Mouse (Mus musculus): Measurements from ENCODE around the gene Emc1. TPM values are rescaled to one million over a fixed set of nuclear protein-coding genes. Genes with fewer than 3 reads are reported as not detected.

The Emc1 gene
- polyA plus RNA-seq, 1 experiment from 2014 or later: 11.9 TPM

- no peak overlapping the region for H3K9ac ChIP-seq (ENCODE audit: low read length)
- TF ChIP-seq EP300 (optimal IDR thresholded peaks at IDR 0.05): no peak
- TF ChIP-seq CTCF (IDR thresholded peaks at IDR 0.05; ENCODE audit: low read depth): no peak
- H3K36me3 ChIP-seq (ENCODE audit: control insufficient read depth, insufficient read depth, low read length): no peaks in the 10 kb centered on the region; the same call in 1 of the 2 replicates
- no peaks in the 10 kb centered on the region for H3K27me3 ChIP-seq (ENCODE audit: control insufficient read depth, insufficient read depth, low read length)
- peaks cover 2% of the 10 kb centered on the region; the same call in 1 of the 2 replicates for H3K4me1 ChIP-seq (replicated peaks; ENCODE audit: control insufficient read depth, insufficient read depth)
- DNase-seq (ENCODE audit: low spot score) (peak; percentile 70), ATAC-seq (ENCODE audit: low FRiP score, low TSS enrichment) (peak; percentile 43; the same call in 1 of the 2 replicates)
- WGBS: 62% methylated on average over 7 of the region's 7 CpGs
- H3K4me2 ChIP-seq (replicated peaks; ENCODE audit: low read depth): no peak overlapping the region
- H3K27ac ChIP-seq (replicated peaks): no peak overlapping the region
- no peak overlapping the region for H3K4me3 ChIP-seq (ENCODE audit: low read depth, low read length)
- H3K9me3 ChIP-seq (ENCODE audit: control insufficient read depth, low read length): no peaks in the 10 kb centered on the region
Observed at GRCm38 (mm10) chr4:139341556-139342233, 10.7 kb upstream of the Emc1 start.

GRCm38 (mm10) chr4:139343718-139344117 is 8.7 kb upstream of the Emc1 start:
- no peak for ATAC-seq (ENCODE audit: low FRiP score, low TSS enrichment)
- Histone ChIP-seq H3K4me3 (ENCODE audit: low read depth, low read length) (no peak overlapping the region), H3K4me1 (replicated peaks; ENCODE audit: control insufficient read depth, insufficient read depth) (no peaks in the 10 kb centered on the region), H3K27ac (replicated peaks) (no peak overlapping the region), H3K9me3 (ENCODE audit: control insufficient read depth, low read length) (no peaks in the 10 kb centered on the region), H3K36me3 (ENCODE audit: control insufficient read depth, insufficient read depth, low read length) (peaks cover 5% of the 10 kb centered on the region; the same call in 1 of the 2 replicates), H3K27me3 (ENCODE audit: control insufficient read depth, insufficient read depth, low read length) (no peaks in the 10 kb centered on the region), H3K9ac (ENCODE audit: low read length) (no peak overlapping the region), H3K4me2 (replicated peaks; ENCODE audit: low read depth) (no peak overlapping the region)
- WGBS: 52% methylated on average over 5 of the region's 5 CpGs
- TF ChIP-seq EP300 (optimal IDR thresholded peaks at IDR 0.05) (no peak), CTCF (IDR thresholded peaks at IDR 0.05; ENCODE audit: low read depth) (no peak)
- DNase-seq (ENCODE audit: low spot score): no peak

- H3K9me3 ChIP-seq (ENCODE audit: control insufficient read depth, low read length): no peaks in the 10 kb centered on the region
- H3K9ac ChIP-seq (ENCODE audit: low read length): no peak overlapping the region
- ATAC-seq (ENCODE audit: low FRiP score, low TSS enrichment) (0 out of 2 replicates have a peak, but pooled peaks have one; percentile 21), DNase-seq (ENCODE audit: low spot score) (no peak)
- no peak overlapping the region for H3K4me2 ChIP-seq (replicated peaks; ENCODE audit: low read depth)
- H3K27me3 ChIP-seq (ENCODE audit: control insufficient read depth, insufficient read depth, low read length): no peaks in the 10 kb centered on the region
- H3K4me1 ChIP-seq (replicated peaks; ENCODE audit: control insufficient read depth, insufficient read depth): no peaks in the 10 kb centered on the region
- no peak overlapping the region for H3K4me3 ChIP-seq (ENCODE audit: low read depth, low read length)
- 86% methylated on average over 23 of the region's 23 CpGs for WGBS
- no peak for TF ChIP-seq EP300 (optimal IDR thresholded peaks at IDR 0.05)
- no peak for TF ChIP-seq CTCF (IDR thresholded peaks at IDR 0.05; ENCODE audit: low read depth)
- H3K36me3 ChIP-seq (ENCODE audit: control insufficient read depth, insufficient read depth, low read length): peaks cover 11% of the 10 kb centered on the region
- no peak overlapping the region for H3K27ac ChIP-seq (replicated peaks)
Observed at GRCm38 (mm10) chr4:139345416-139346019, 6.9 kb upstream of the Emc1 start.

GRCm38 (mm10) chr4:139352832-139353231 is 445 bp downstream of the Emc1 start:
- H3K36me3 ChIP-seq (ENCODE audit: control insufficient read depth, insufficient read depth, low read length): peaks cover 24% of the 10 kb centered on the region
- peak; percentile 18 for ATAC-seq (ENCODE audit: low FRiP score, low TSS enrichment)

GRCm38 (mm10) chr4:139357211-139357610 is 4.8 kb downstream of the Emc1 start:
- H3K27ac ChIP-seq (replicated peaks): no peak overlapping the region

More at GRCm38 (mm10) chr4:139352832-139353231, 445 bp downstream of the Emc1 start:
- Histone ChIP-seq H3K9ac (ENCODE audit: low read length) (peak overlapping the region; percentile 91), H3K4me3 (ENCODE audit: low read depth, low read length) (peak overlapping the region; percentile 64), H3K4me2 (replicated peaks; ENCODE audit: low read depth) (peak overlapping the region; percentile 76), H3K9me3 (ENCODE audit: control insufficient read depth, low read length) (no peaks in the 10 kb centered on the region), H3K27ac (replicated peaks) (peak overlapping the region; percentile 97), H3K27me3 (ENCODE audit: control insufficient read depth, insufficient read depth, low read length) (no peaks in the 10 kb centered on the region), H3K4me1 (replicated peaks; ENCODE audit: control insufficient read depth, insufficient read depth) (no peaks in the 10 kb centered on the region; the same call in 1 of the 2 replicates)
- under 1% methylated on average over 7 of the region's 7 CpGs for WGBS
- no peak for DNase-seq (ENCODE audit: low spot score)
- no peak for TF ChIP-seq CTCF (IDR thresholded peaks at IDR 0.05; ENCODE audit: low read depth)
- no peak for TF ChIP-seq EP300 (optimal IDR thresholded peaks at IDR 0.05)

More at GRCm38 (mm10) chr4:139357211-139357610, 4.8 kb downstream of the Emc1 start:
- ATAC-seq (ENCODE audit: low FRiP score, low TSS enrichment) (no peak), DNase-seq (ENCODE audit: low spot score) (no peak)
- no peak for TF ChIP-seq CTCF (IDR thresholded peaks at IDR 0.05; ENCODE audit: low read depth)
- no peak for TF ChIP-seq EP300 (optimal IDR thresholded peaks at IDR 0.05)
- Histone ChIP-seq H3K4me3 (ENCODE audit: low read depth, low read length) (no peak overlapping the region), H3K36me3 (ENCODE audit: control insufficient read depth, insufficient read depth, low read length) (peaks cover 42% of the 10 kb centered on the region), H3K4me2 (replicated peaks; ENCODE audit: low read depth) (no peak overlapping the region), H3K9me3 (ENCODE audit: control insufficient read depth, low read length) (no peaks in the 10 kb centered on the region), H3K4me1 (replicated peaks; ENCODE audit: control insufficient read depth, insufficient read depth) (no peaks in the 10 kb centered on the region), H3K9ac (ENCODE audit: low read length) (no peak overlapping the region), H3K27me3 (ENCODE audit: control insufficient read depth, insufficient read depth, low read length) (no peaks in the 10 kb centered on the region)
- WGBS: 83% methylated on average over 3 of the region's 3 CpGs

Data from stomach, postnatal 0 days (tissue).